Mouse (Mus musculus): ENCODE data around the gene Lix1. TPM values are rescaled to one million over a fixed set of nuclear protein-coding genes. Genes with fewer than 3 reads are reported as not detected.
A peak's percentile ranks its signal among the peaks of the same experiment; 100 is the strongest.

Gene Lix1
- polyA plus RNA-seq, 1 experiment from 2014 or later: 4.1 TPM

GRCm38 (mm10) chr17:17393300-17393699, 9.2 kb upstream of the Lix1 start:
- 92% methylated on average over 6 of the region's 6 CpGs for WGBS
- H3K36me3 ChIP-seq (ENCODE audit: insufficient read depth, low read length): peaks cover 37% of the 10 kb centered on the region
- ATAC-seq (ENCODE audit: low FRiP score, low TSS enrichment): no peak

GRCm38 (mm10) chr17:17394336-17394735, 8.1 kb upstream of the Lix1 start:
- H3K36me3 ChIP-seq (ENCODE audit: insufficient read depth, low read length): peaks cover 31% of the 10 kb centered on the region
- no peaks in the 10 kb centered on the region for H3K4me1 ChIP-seq (ENCODE audit: insufficient read depth, low read length)
- no peak overlapping the region for H3K4me3 ChIP-seq (ENCODE audit: low read length)
- no peaks in the 10 kb centered on the region for H3K9me3 ChIP-seq (ENCODE audit: low read length)
- H3K4me2 ChIP-seq (replicated peaks; ENCODE audit: low read depth, low read length): no peak overlapping the region
- ATAC-seq (ENCODE audit: low FRiP score, low TSS enrichment): peak; percentile 69; the same call in 1 of the 2 replicates
- no peak overlapping the region for H3K9ac ChIP-seq (replicated peaks; ENCODE audit: low read length)
- WGBS: 34% methylated on average over 4 of the region's 4 CpGs
- H3K27me3 ChIP-seq (ENCODE audit: insufficient read depth, low read length): no peaks in the 10 kb centered on the region
- H3K27ac ChIP-seq (ENCODE audit: low read length): no peak overlapping the region

More at GRCm38 (mm10) chr17:17393300-17393699, 9.2 kb upstream of the Lix1 start:
- no peak overlapping the region for H3K27ac ChIP-seq (ENCODE audit: low read length)
- no peaks in the 10 kb centered on the region for H3K9me3 ChIP-seq (ENCODE audit: low read length)
- H3K4me1 ChIP-seq (ENCODE audit: insufficient read depth, low read length): no peaks in the 10 kb centered on the region
- H3K4me2 ChIP-seq (replicated peaks; ENCODE audit: low read depth, low read length): no peak overlapping the region
- H3K27me3 ChIP-seq (ENCODE audit: insufficient read depth, low read length): no peaks in the 10 kb centered on the region
- H3K4me3 ChIP-seq (ENCODE audit: low read length): no peak overlapping the region
- no peak overlapping the region for H3K9ac ChIP-seq (replicated peaks; ENCODE audit: low read length)

GRCm38 (mm10) chr17:17396869-17397268, 5.6 kb upstream of the Lix1 start:
- H3K4me3 ChIP-seq (ENCODE audit: low read length): no peak overlapping the region
- no peaks in the 10 kb centered on the region for H3K27me3 ChIP-seq (ENCODE audit: insufficient read depth, low read length)
- WGBS: 58% methylated on average over 1 of the region's 1 CpGs
- no peak for ATAC-seq (ENCODE audit: low FRiP score, low TSS enrichment)
- peaks cover 18% of the 10 kb centered on the region for H3K36me3 ChIP-seq (ENCODE audit: insufficient read depth, low read length)
- no peak overlapping the region for H3K27ac ChIP-seq (ENCODE audit: low read length)
- H3K9me3 ChIP-seq (ENCODE audit: low read length): no peaks in the 10 kb centered on the region
- no peaks in the 10 kb centered on the region for H3K4me1 ChIP-seq (ENCODE audit: insufficient read depth, low read length)
- no peak overlapping the region for H3K9ac ChIP-seq (replicated peaks; ENCODE audit: low read length)
- H3K4me2 ChIP-seq (replicated peaks; ENCODE audit: low read depth, low read length): no peak overlapping the region

- ATAC-seq (ENCODE audit: low FRiP score, low TSS enrichment): no peak
- Histone ChIP-seq H3K36me3 (ENCODE audit: insufficient read depth, low read length) (peaks cover 14% of the 10 kb centered on the region), H3K4me1 (ENCODE audit: insufficient read depth, low read length) (0 out of 2 replicates have a peak, but pooled peaks cover 2% of the 10 kb centered on the region), H3K9me3 (ENCODE audit: low read length) (no peaks in the 10 kb centered on the region), H3K27ac (ENCODE audit: low read length) (no peak overlapping the region), H3K27me3 (ENCODE audit: insufficient read depth, low read length) (no peaks in the 10 kb centered on the region), H3K4me2 (replicated peaks; ENCODE audit: low read depth, low read length) (no peak overlapping the region), H3K4me3 (ENCODE audit: low read length) (no peak overlapping the region), H3K9ac (replicated peaks; ENCODE audit: low read length) (no peak overlapping the region)
- WGBS: 70% methylated on average over 2 of the region's 2 CpGs
Observed at GRCm38 (mm10) chr17:17398664-17399063, 3.8 kb upstream of the Lix1 start.

- Histone ChIP-seq H3K9ac (replicated peaks; ENCODE audit: low read length) (no peak overlapping the region), H3K4me1 (ENCODE audit: insufficient read depth, low read length) (peaks cover 8% of the 10 kb centered on the region; the same call in 1 of the 2 replicates), H3K4me3 (ENCODE audit: low read length) (no peak overlapping the region), H3K4me2 (replicated peaks; ENCODE audit: low read depth, low read length) (peak overlapping the region; percentile 3), H3K36me3 (ENCODE audit: insufficient read depth, low read length) (no peaks in the 10 kb centered on the region), H3K27ac (ENCODE audit: low read length) (no peak overlapping the region), H3K27me3 (ENCODE audit: insufficient read depth, low read length) (no peaks in the 10 kb centered on the region), H3K9me3 (ENCODE audit: low read length) (no peaks in the 10 kb centered on the region)
- ATAC-seq (ENCODE audit: low FRiP score, low TSS enrichment): no peak
- WGBS: 38% methylated on average over 5 of the region's 5 CpGs
Observed at GRCm38 (mm10) chr17:17403038-17403437, 566 bp downstream of the Lix1 start.

GRCm38 (mm10) chr17:17403578-17404112, 1.2 kb downstream of the Lix1 start:
- no peak overlapping the region for H3K4me3 ChIP-seq (ENCODE audit: low read length)
- H3K27ac ChIP-seq (ENCODE audit: low read length): no peak overlapping the region
- H3K9ac ChIP-seq (replicated peaks; ENCODE audit: low read length): no peak overlapping the region
- H3K4me2 ChIP-seq (replicated peaks; ENCODE audit: low read depth, low read length): no peak overlapping the region
- no peaks in the 10 kb centered on the region for H3K27me3 ChIP-seq (ENCODE audit: insufficient read depth, low read length)
- H3K36me3 ChIP-seq (ENCODE audit: insufficient read depth, low read length): no peaks in the 10 kb centered on the region
- WGBS: 33% methylated on average over 3 of the region's 3 CpGs
- no peak for ATAC-seq (ENCODE audit: low FRiP score, low TSS enrichment)
- H3K4me1 ChIP-seq (ENCODE audit: insufficient read depth, low read length): peaks cover 8% of the 10 kb centered on the region; the same call in 1 of the 2 replicates
- H3K9me3 ChIP-seq (ENCODE audit: low read length): no peaks in the 10 kb centered on the region

- no peaks in the 10 kb centered on the region for H3K9me3 ChIP-seq (ENCODE audit: low read length)
Observed at GRCm38 (mm10) chr17:17404811-17405544, 2.5 kb downstream of the Lix1 start.

GRCm38 (mm10) chr17:17405606-17406005, 3.1 kb downstream of the Lix1 start:
- ATAC-seq (ENCODE audit: low FRiP score, low TSS enrichment): no peak
- WGBS: 32% methylated on average over 1 of the region's 1 CpGs

More at GRCm38 (mm10) chr17:17404811-17405544, 2.5 kb downstream of the Lix1 start:
- Histone ChIP-seq H3K4me1 (ENCODE audit: insufficient read depth, low read length) (peaks cover 14% of the 10 kb centered on the region), H3K36me3 (ENCODE audit: insufficient read depth, low read length) (no peaks in the 10 kb centered on the region), H3K27me3 (ENCODE audit: insufficient read depth, low read length) (no peaks in the 10 kb centered on the region), H3K9ac (replicated peaks; ENCODE audit: low read length) (no peak overlapping the region), H3K4me2 (replicated peaks; ENCODE audit: low read depth, low read length) (no peak overlapping the region), H3K27ac (ENCODE audit: low read length) (no peak overlapping the region), H3K4me3 (ENCODE audit: low read length) (no peak overlapping the region)
- ATAC-seq (ENCODE audit: low FRiP score, low TSS enrichment): no peak
- WGBS: 33% methylated on average over 8 of the region's 8 CpGs

GRCm38 (mm10) chr17:17408137-17408536, 5.7 kb downstream of the Lix1 start:
- WGBS: 69% methylated on average over 6 of the region's 6 CpGs
- H3K27me3 ChIP-seq (ENCODE audit: insufficient read depth, low read length): no peaks in the 10 kb centered on the region

More at GRCm38 (mm10) chr17:17405606-17406005, 3.1 kb downstream of the Lix1 start:
- H3K36me3 ChIP-seq (ENCODE audit: insufficient read depth, low read length): no peaks in the 10 kb centered on the region
- H3K9me3 ChIP-seq (ENCODE audit: low read length): no peaks in the 10 kb centered on the region
- no peak overlapping the region for H3K4me3 ChIP-seq (ENCODE audit: low read length)
- H3K9ac ChIP-seq (replicated peaks; ENCODE audit: low read length): no peak overlapping the region
- H3K27me3 ChIP-seq (ENCODE audit: insufficient read depth, low read length): no peaks in the 10 kb centered on the region
- H3K4me2 ChIP-seq (replicated peaks; ENCODE audit: low read depth, low read length): no peak overlapping the region
- H3K4me1 ChIP-seq (ENCODE audit: insufficient read depth, low read length): peaks cover 14% of the 10 kb centered on the region
- no peak overlapping the region for H3K27ac ChIP-seq (ENCODE audit: low read length)

More at GRCm38 (mm10) chr17:17408137-17408536, 5.7 kb downstream of the Lix1 start:
- Histone ChIP-seq H3K27ac (ENCODE audit: low read length) (no peak overlapping the region), H3K4me2 (replicated peaks; ENCODE audit: low read depth, low read length) (no peak overlapping the region), H3K4me1 (ENCODE audit: insufficient read depth, low read length) (peaks cover 14% of the 10 kb centered on the region), H3K9ac (replicated peaks; ENCODE audit: low read length) (no peak overlapping the region), H3K4me3 (ENCODE audit: low read length) (no peak overlapping the region), H3K36me3 (ENCODE audit: insufficient read depth, low read length) (no peaks in the 10 kb centered on the region), H3K9me3 (ENCODE audit: low read length) (no peaks in the 10 kb centered on the region)
- no peak for ATAC-seq (ENCODE audit: low FRiP score, low TSS enrichment)
